Mouse (Mus musculus): ENCODE data around the gene 2310011J03Rik. TPM values are rescaled to one million over a fixed set of nuclear protein-coding genes. Genes with fewer than 3 reads are reported as not detected.

The 2310011J03Rik gene
- polyA plus RNA-seq (2012; rRNA removed), result 18.0 and 18.1 TPM in 2 replicates

GRCm38 (mm10) chr10:80320340-80320760, at the start of gene 2310011J03Rik:
Gene 2310011J03Rik (minus strand): TSS chr10:80320537.

GRCm38 (mm10) chr10:80356001-80356682, 35.8 kb upstream of the 2310011J03Rik start, which contains the start of gene Plk5:
Gene Plk5 (plus strand): TSS chr10:80356459.

GRCm38 (mm10) chr10:80348244-80348781, 28.0 kb upstream of the 2310011J03Rik start, which contains the start of gene Adamtsl5:
Gene Adamtsl5 (minus strand): TSS chr10:80348412.

GRCm38 (mm10) chr10:80329273-80330081, 9.1 kb upstream of the 2310011J03Rik start, which contains the start of the genes Pcsk4 and Reep6:
Gene Pcsk4 (minus strand): TSS chr10:80329498.
Gene Reep6 (plus strand): TSS chr10:80329953.

GRCm38 (mm10) chr10:80295618-80296425, 24.5 kb downstream of the 2310011J03Rik start, which contains the start of gene Apc2:
Gene Apc2 (plus strand): TSS chr10:80295977.

GRCm38 (mm10) chr10:80292251-80293146, 27.8 kb downstream of the 2310011J03Rik start, which contains the start of gene Rps15:
Gene Rps15 (plus strand): TSS chr10:80292453.

Other genes with a start within 250 kb of the 2310011J03Rik start
- gene Sbno2, start 215.0 kb downstream of the 2310011J03Rik start, polyA plus RNA-seq (2012; rRNA removed), result 10.4 and 13.9 TPM in 2 replicates
- gene Stk11, start 204.7 kb downstream of the 2310011J03Rik start, polyA plus RNA-seq (2012; rRNA removed), result 63.7 and 77.6 TPM in 2 replicates
- 289 and 291 TPM in 2 replicates for gene Atp5d, start 181.9 kb downstream of the 2310011J03Rik start, polyA plus RNA-seq (2012; rRNA removed)
- 0.83 and 0.97 TPM in 2 replicates for gene Cbarp, start 179.7 kb downstream of the 2310011J03Rik start, polyA plus RNA-seq (2012; rRNA removed)
- 9.9 and 11.3 TPM in 2 replicates for gene Midn, start 172.3 kb downstream of the 2310011J03Rik start, polyA plus RNA-seq (2012; rRNA removed)
- 24.2 and 30.3 TPM in 2 replicates for gene Cirbp, start 154.6 kb downstream of the 2310011J03Rik start, polyA plus RNA-seq (2012; rRNA removed)
- 5.5 and 6.2 TPM in 2 replicates for gene 1600002K03Rik, start 147.6 kb downstream of the 2310011J03Rik start, polyA plus RNA-seq (2012; rRNA removed)
- 0.31 and 0.38 TPM in 2 replicates for gene Efna2, start 141.1 kb downstream of the 2310011J03Rik start, polyA plus RNA-seq (2012; rRNA removed)
- 12.0 and 12.6 TPM in 2 replicates for gene Mum1, start 94.1 kb downstream of the 2310011J03Rik start, polyA plus RNA-seq (2012; rRNA removed)
- gene Ndufs7, start 71.4 kb downstream of the 2310011J03Rik start, polyA plus RNA-seq (2012; rRNA removed), result 210 and 248 TPM in 2 replicates
- gene Gamt, start 59.5 kb downstream of the 2310011J03Rik start, polyA plus RNA-seq (2012; rRNA removed), result 121 and 130 TPM in 2 replicates
- gene Dazap1, start 59.1 kb downstream of the 2310011J03Rik start, polyA plus RNA-seq (2012; rRNA removed), result 53.8 and 62.0 TPM in 2 replicates
- gene Rps15, start 28.1 kb downstream of the 2310011J03Rik start, polyA plus RNA-seq (2012; rRNA removed), result 1,560 and 1,972 TPM in 2 replicates
- gene Apc2, start 24.6 kb downstream of the 2310011J03Rik start, polyA plus RNA-seq (2012; rRNA removed), result 0.03 and 0.05 TPM in 2 replicates
- gene Pcsk4, start 9.0 kb upstream of the 2310011J03Rik start, polyA plus RNA-seq (2012; rRNA removed), result 9.3 and 9.5 TPM in 2 replicates
- gene Reep6, start 9.4 kb upstream of the 2310011J03Rik start, polyA plus RNA-seq (2012; rRNA removed), result 35.1 and 42.1 TPM in 2 replicates
- 2.4 and 3.2 TPM in 2 replicates for gene Adamtsl5, start 27.9 kb upstream of the 2310011J03Rik start, polyA plus RNA-seq (2012; rRNA removed)
- gene Plk5, start 35.9 kb upstream of the 2310011J03Rik start, polyA plus RNA-seq (2012; rRNA removed), result 0.42 and 0.46 TPM in 2 replicates
- 2.4 and 2.5 TPM in 2 replicates for gene Mex3d, start 67.1 kb upstream of the 2310011J03Rik start, polyA plus RNA-seq (2012; rRNA removed)
- 54.7 and 60.4 TPM in 2 replicates for gene Mbd3, start 79.0 kb upstream of the 2310011J03Rik start, polyA plus RNA-seq (2012; rRNA removed)
- 756 and 889 TPM in 2 replicates for gene Uqcr11, start 86.3 kb upstream of the 2310011J03Rik start, polyA plus RNA-seq (2012; rRNA removed)
- gene Tcf3, start 113.1 kb upstream of the 2310011J03Rik start, polyA plus RNA-seq (2012; rRNA removed), result 30.8 and 34.7 TPM in 2 replicates
- gene Onecut3, start 174.3 kb upstream of the 2310011J03Rik start, polyA plus RNA-seq (2012; rRNA removed), result 0.01 TPM in 2 replicates
- 0.01 TPM in 2 replicates for gene Atp8b3, start 218.6 kb upstream of the 2310011J03Rik start, polyA plus RNA-seq (2012; rRNA removed)
- 14.0 and 19.7 TPM in 2 replicates for gene Rexo1, start 241.0 kb upstream of the 2310011J03Rik start, polyA plus RNA-seq (2012; rRNA removed)